Comparison of ENCODE assay signal across 13 mouse cellular contexts in the genomic region with DNA sequence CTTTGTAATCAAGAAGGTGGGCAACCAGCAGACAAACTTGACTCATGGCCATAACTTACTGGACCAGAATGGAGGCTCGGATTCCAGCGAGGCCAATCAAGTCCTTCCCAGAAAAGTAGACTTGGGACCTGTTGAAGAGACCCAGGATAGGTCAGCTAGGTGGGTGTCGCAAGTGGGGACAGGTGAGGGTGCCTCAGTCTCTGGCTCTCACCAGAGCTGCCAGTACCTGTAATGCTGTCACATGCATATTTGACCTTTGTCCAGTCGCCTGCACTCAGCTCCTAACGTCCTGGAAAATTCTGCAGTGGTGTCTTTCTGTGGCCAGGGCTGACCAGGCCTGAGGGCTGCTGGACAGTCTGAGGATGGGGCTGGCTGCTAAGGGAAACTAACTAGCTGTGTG. TPM values are rescaled to one million over a fixed set of nuclear protein-coding genes. Genes with fewer than 3 reads are reported as not detected.
A peak's percentile ranks its signal among the peaks of the same experiment; 100 is the strongest.
DNase-seq lines count a peak whose midpoint lies in the region; ATAC-seq and TF ChIP-seq lines count a peak whose summit lies in the region.
"Had no signal": no experiment of that assay in that cellular context is flagged by ENCODE, and none has a peak within 500 bp of the region (broad histone marks: within the 10 kb centered on the region; RNA-seq: fewer than 3 reads in every experiment).

No protein-coding gene starts in this region.

- no peak overlapping the region for H3K4me3 ChIP-seq in kidney, embryonic 16.5 days (ENCODE audit: low read length)
- no peak overlapping the region for H3K4me3 ChIP-seq in midbrain, embryonic 11.5 days (ENCODE audit: low read depth, low read length)
- H3K4me3 ChIP-seq in midbrain, embryonic 14.5 days (replicated peaks; ENCODE audit: low read depth, low read length): no peak overlapping the region
- H3K4me3 ChIP-seq in intestine, postnatal 0 days (ENCODE audit: low read depth, low read length): no peak overlapping the region
- H3K4me3 ChIP-seq: embryonic facial prominence, embryonic 13.5 days; forebrain, embryonic 10.5 days; hindbrain, embryonic 13.5 days; limb, embryonic 15.5 days had no signal

- TF ChIP-seq CTCF in intestine, postnatal 0 days (IDR thresholded peaks at IDR 0.05; ENCODE audit: low read depth): no peak

- DNase-seq in kidney, postnatal 4 days: no peak
- no peak for DNase-seq in midbrain, embryonic 11.5 days (ENCODE audit: low spot score, missing footprints)
- DNase-seq in midbrain, embryonic 14.5 days: no peak
- DNase-seq in yolk sac, embryonic 10.5 days (ENCODE audit: low spot score): peak; percentile 79
- no peak for DNase-seq in lung, postnatal 25 days (ENCODE audit: low spot score)
- DNase-seq: right cerebral cortex, postnatal 25 days had no signal

- peak; percentile 21; the same call in 1 of the 2 replicates for ATAC-seq in kidney, embryonic 16.5 days (ENCODE audit: low FRiP score, low TSS enrichment)
- ATAC-seq in midbrain, embryonic 11.5 days (ENCODE audit: low FRiP score): peak; percentile 22; the same call in 1 of the 2 replicates
- no peak for ATAC-seq in midbrain, embryonic 14.5 days (ENCODE audit: low FRiP score, low TSS enrichment)
- peak; percentile 74 for ATAC-seq in intestine, postnatal 0 days
- ATAC-seq: forebrain, embryonic 16.5 days had no signal

- no peaks in the 10 kb centered on the region for H3K4me1 ChIP-seq in kidney, embryonic 16.5 days (ENCODE audit: insufficient read depth, low read length)
- H3K4me1 ChIP-seq in midbrain, embryonic 11.5 days (ENCODE audit: control insufficient read depth, insufficient read depth, low read length): no peaks in the 10 kb centered on the region
- H3K4me1 ChIP-seq in midbrain, embryonic 14.5 days (ENCODE audit: control insufficient read depth, insufficient read depth, low read length): no peaks in the 10 kb centered on the region
- no peaks in the 10 kb centered on the region for H3K4me1 ChIP-seq in intestine, postnatal 0 days (replicated peaks; ENCODE audit: control insufficient read depth, insufficient read depth, low read length)

- no peak overlapping the region for H3K27ac ChIP-seq in kidney, embryonic 16.5 days (ENCODE audit: low read length)
- no peak overlapping the region for H3K27ac ChIP-seq in midbrain, embryonic 11.5 days (ENCODE audit: low read depth, low read length)
- H3K27ac ChIP-seq in midbrain, embryonic 14.5 days (replicated peaks; ENCODE audit: low read depth, low read length): no peak overlapping the region
- H3K27ac ChIP-seq in intestine, postnatal 0 days (ENCODE audit: low read depth, low read length): peak overlapping the region; percentile 46; the same call in 1 of the 2 replicates
- H3K27ac ChIP-seq: embryonic facial prominence, embryonic 13.5 days; hindbrain, embryonic 13.5 days; limb, embryonic 15.5 days had no signal

- no peaks in the 10 kb centered on the region for H3K9me3 ChIP-seq in kidney, embryonic 16.5 days (ENCODE audit: low read length)
- H3K9me3 ChIP-seq in midbrain, embryonic 11.5 days (ENCODE audit: control insufficient read depth, low read length): no peaks in the 10 kb centered on the region
- no peaks in the 10 kb centered on the region for H3K9me3 ChIP-seq in midbrain, embryonic 14.5 days (ENCODE audit: control insufficient read depth, low read length)
- H3K9me3 ChIP-seq in intestine, postnatal 0 days (ENCODE audit: control insufficient read depth): no peaks in the 10 kb centered on the region
- H3K9me3 ChIP-seq: embryonic facial prominence, embryonic 13.5 days; forebrain, embryonic 10.5 days; hindbrain, embryonic 13.5 days; limb, embryonic 15.5 days had no signal

- no peak overlapping the region for H3K9ac ChIP-seq in kidney, embryonic 16.5 days (replicated peaks; ENCODE audit: low read length)
- no peak overlapping the region for H3K9ac ChIP-seq in midbrain, embryonic 11.5 days (ENCODE audit: low read length)
- H3K9ac ChIP-seq in midbrain, embryonic 14.5 days (replicated peaks; ENCODE audit: low read length): no peak overlapping the region
- no peak overlapping the region for H3K9ac ChIP-seq in intestine, postnatal 0 days (ENCODE audit: low read depth, low read length)
- H3K9ac ChIP-seq: embryonic facial prominence, embryonic 13.5 days; hindbrain, embryonic 13.5 days; limb, embryonic 15.5 days had no signal

- no peaks in the 10 kb centered on the region for H3K27me3 ChIP-seq in kidney, embryonic 16.5 days (ENCODE audit: insufficient read depth, low read length)
- H3K27me3 ChIP-seq in midbrain, embryonic 11.5 days (ENCODE audit: control insufficient read depth, insufficient read depth, low read length): no peaks in the 10 kb centered on the region; the same call in 1 of the 2 replicates
- no peaks in the 10 kb centered on the region for H3K27me3 ChIP-seq in midbrain, embryonic 14.5 days (ENCODE audit: control insufficient read depth, insufficient read depth, low read length)
- no peaks in the 10 kb centered on the region for H3K27me3 ChIP-seq in intestine, postnatal 0 days (replicated peaks; ENCODE audit: control insufficient read depth, insufficient read depth, low read length)
- H3K27me3 ChIP-seq: embryonic facial prominence, embryonic 13.5 days; hindbrain, embryonic 13.5 days; limb, embryonic 15.5 days had no signal

- H3K4me2 ChIP-seq in kidney, embryonic 16.5 days (replicated peaks; ENCODE audit: low read depth, low read length): no peak overlapping the region
- no peak overlapping the region for H3K4me2 ChIP-seq in midbrain, embryonic 11.5 days
- no peak overlapping the region for H3K4me2 ChIP-seq in midbrain, embryonic 14.5 days (ENCODE audit: low read length)
- H3K4me2 ChIP-seq in intestine, postnatal 0 days (replicated peaks; ENCODE audit: low read depth): no peak overlapping the region
- H3K4me2 ChIP-seq: embryonic facial prominence, embryonic 13.5 days; hindbrain, embryonic 13.5 days; limb, embryonic 15.5 days had no signal

- H3K36me3 ChIP-seq in kidney, embryonic 16.5 days (ENCODE audit: insufficient read depth, low read length): peaks cover 16% of the 10 kb centered on the region
- peaks cover 9% of the 10 kb centered on the region for H3K36me3 ChIP-seq in midbrain, embryonic 11.5 days (ENCODE audit: control insufficient read depth, insufficient read depth, low read length)
- peaks cover 18% of the 10 kb centered on the region for H3K36me3 ChIP-seq in midbrain, embryonic 14.5 days (ENCODE audit: control insufficient read depth, insufficient read depth, low read length)
- peaks cover 13% of the 10 kb centered on the region for H3K36me3 ChIP-seq in intestine, postnatal 0 days (ENCODE audit: control insufficient read depth, insufficient read depth)

- WGBS in kidney, embryonic 16.5 days: 80% methylated on average over 5 of the region's 5 CpGs
- 86% methylated on average over 5 of the region's 5 CpGs for WGBS in midbrain, embryonic 11.5 days
- WGBS in midbrain, embryonic 14.5 days: 88% methylated on average over 5 of the region's 5 CpGs
- 66% methylated on average over 5 of the region's 5 CpGs for WGBS in intestine, postnatal 0 days

RNA-seq across cellular contexts. Expression of a gene that starts 9.1 kb away (rescaled TPM):
- polyA plus RNA-seq in kidney, embryonic 16.5 days (2015; fragmentation: Nextera tagmentation; extraction: Ambion mirVana): 4.5 and 4.7 TPM in 2 replicates
- polyA plus RNA-seq in midbrain, embryonic 11.5 days (2014; fragmentation: Nextera tagmentation; extraction: Ambion mirVana): 7.8 and 8.7 TPM in 2 replicates
- polyA plus RNA-seq in midbrain, embryonic 14.5 days (2014; fragmentation: Nextera tagmentation; extraction: Ambion mirVana): 12.7 and 14.2 TPM in 2 replicates
- 2.5 TPM in 2 replicates for polyA plus RNA-seq in intestine, postnatal 0 days (2015; fragmentation: Nextera tagmentation; extraction: Ambion mirVana)

RNA-seq across cellular contexts. Expression of a gene that starts 26.4 kb away (rescaled TPM):
- 39.2 and 41.8 TPM in 2 replicates for polyA plus RNA-seq in kidney, embryonic 16.5 days (2015; fragmentation: Nextera tagmentation; extraction: Ambion mirVana)
- 15.8 and 18.4 TPM in 2 replicates for polyA plus RNA-seq in midbrain, embryonic 11.5 days (2014; fragmentation: Nextera tagmentation; extraction: Ambion mirVana)
- 30.8 and 36.2 TPM in 2 replicates for polyA plus RNA-seq in midbrain, embryonic 14.5 days (2014; fragmentation: Nextera tagmentation; extraction: Ambion mirVana)
- 8.7 and 9.6 TPM in 2 replicates for polyA plus RNA-seq in intestine, postnatal 0 days (2015; fragmentation: Nextera tagmentation; extraction: Ambion mirVana)
